Mouse (Mus musculus): Measurements from ENCODE around the gene Ptchd4. TPM values are rescaled to one million over a fixed set of nuclear protein-coding genes. Genes with fewer than 3 reads are reported as not detected.

Ptchd4 gene
- total RNA-seq (2021) = 10 to 100 TPM in 1 of 2 experiments, 1 to 10 TPM in 1; 9.6 to 10.1 TPM
- long read RNA-seq, partial matches to known transcripts = 0 of 2 reads
- long read RNA-seq, other reads (novel, unspliced or antisense) = 1 of 2 reads

DNA sequence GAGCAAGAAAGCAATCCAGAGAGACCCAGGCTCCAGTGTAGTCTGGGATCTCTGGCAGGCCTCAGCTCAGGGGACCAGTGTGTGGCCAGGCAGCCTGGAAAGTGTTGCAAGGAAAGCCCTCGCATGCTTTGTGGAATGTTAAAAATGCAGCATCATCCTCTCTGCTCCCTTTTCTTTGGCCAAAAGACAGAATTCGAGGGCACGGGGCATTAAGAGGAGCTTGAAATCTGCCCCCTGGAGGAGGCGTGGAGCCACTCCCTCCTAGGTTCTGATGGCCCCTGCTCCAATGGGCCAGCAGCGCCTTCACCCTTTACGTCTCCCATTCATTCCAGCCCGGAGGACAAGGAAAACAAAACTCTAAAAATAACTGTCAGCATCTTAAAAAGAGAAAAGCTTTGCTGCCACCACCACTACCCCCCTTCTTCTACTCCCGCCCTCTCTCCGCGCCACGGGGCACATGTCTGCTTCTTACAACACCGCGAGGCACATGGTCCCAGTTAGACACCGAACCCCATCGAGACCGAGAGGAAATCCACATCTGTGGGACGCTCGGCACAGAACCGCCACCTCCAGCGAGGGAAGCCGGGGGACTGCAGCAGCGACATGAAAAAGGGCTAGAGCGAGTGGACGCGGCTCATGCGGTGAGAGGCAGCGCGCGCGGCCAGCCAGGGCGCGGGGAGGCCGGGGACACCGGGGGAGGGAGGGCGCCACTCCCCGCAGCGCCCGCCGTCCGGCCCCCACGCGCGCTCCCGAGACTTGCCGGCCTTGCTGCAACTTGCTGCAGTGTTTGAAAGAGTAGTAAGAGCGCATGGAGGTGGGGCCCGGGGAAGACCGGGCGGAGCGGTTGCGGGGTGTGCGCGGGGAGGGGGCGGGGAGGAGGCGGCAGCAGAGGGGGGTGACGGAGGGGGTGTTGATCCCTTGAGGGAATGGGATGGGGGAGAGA lies at the start of gene Ptchd4:
TSS of gene Ptchd4 (plus strand) at position 279 of the 943 bp plus-strand sequence.
- peak; percentile 49 to 64 for DNase-seq (ENCODE audit: low spot score in 2 of 2)

- DNase-seq (ENCODE audit: low spot score in 2 of 2) = no peak
Measured at GRCm38 (mm10) chr17:42276861-42277260, 38.9 kb upstream of the Ptchd4 start.

DNA sequence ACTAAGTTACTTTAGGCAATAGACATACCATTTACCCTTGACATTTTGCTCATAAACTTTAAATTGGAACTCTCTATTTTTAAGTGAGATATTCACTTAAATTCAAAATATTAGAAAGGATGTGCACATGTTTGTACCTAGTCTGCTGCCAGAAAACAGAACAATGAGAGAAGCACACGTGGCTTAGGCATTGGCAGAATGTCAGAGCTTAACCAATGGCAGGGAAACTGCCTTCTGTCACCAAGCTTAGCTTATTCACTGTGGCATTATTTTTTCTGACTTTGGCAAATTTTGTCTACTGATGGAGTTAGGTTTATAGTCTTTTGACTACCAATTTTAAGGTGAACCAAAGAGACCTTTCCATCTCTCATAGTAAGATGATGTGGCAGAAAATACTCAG lies 31.4 kb upstream of the Ptchd4 start:
- peak in 1 of 2 experiments; percentile 12 for DNase-seq (ENCODE audit: low spot score in 2 of 2)

DNA sequence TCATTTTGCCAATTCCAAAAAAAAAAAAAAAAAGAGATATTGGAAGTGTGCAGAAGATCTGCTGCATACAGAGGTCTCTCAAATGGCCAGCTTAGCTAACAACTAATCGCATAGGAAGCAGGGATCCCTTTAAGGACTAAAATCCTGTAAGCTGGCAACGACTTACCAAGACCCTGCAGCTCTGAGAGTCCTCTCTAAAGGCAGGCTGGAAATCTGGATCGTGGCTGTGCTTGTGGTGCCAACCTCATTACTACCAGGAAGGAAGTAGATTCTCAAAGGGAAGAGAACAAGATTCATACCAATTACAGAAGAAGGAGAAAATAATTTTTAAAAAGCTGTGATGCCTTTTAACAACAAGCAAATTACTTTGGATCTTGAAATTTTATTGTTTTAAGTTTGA lies 29.5 kb upstream of the Ptchd4 start:
- no peak for DNase-seq (ENCODE audit: low spot score in 2 of 2)

- DNase-seq (ENCODE audit: low spot score in 2 of 2) = no peak
Measured at GRCm38 (mm10) chr17:42290341-42290740, 25.4 kb upstream of the Ptchd4 start.

DNA sequence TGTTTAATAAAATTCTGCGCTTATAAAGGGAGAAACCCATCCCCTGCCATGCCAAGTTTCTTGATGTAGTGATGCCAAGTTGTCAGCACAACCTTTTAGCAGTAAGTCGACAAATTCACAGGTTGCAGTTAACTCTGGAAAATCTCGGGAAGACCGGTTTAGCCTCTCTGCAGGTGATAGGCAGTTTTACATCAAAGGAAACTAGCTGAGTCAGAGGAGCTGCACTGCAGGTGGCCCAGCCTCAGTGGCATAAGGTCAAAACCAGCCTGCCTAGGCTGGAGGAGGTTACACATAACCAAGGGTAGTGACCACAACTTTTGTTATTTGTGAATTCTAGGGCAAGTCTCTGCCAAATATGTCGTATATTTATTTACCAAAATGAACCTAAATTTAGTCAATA lies 24.0 kb upstream of the Ptchd4 start:
- no peak for DNase-seq (ENCODE audit: low spot score in 2 of 2)

DNA sequence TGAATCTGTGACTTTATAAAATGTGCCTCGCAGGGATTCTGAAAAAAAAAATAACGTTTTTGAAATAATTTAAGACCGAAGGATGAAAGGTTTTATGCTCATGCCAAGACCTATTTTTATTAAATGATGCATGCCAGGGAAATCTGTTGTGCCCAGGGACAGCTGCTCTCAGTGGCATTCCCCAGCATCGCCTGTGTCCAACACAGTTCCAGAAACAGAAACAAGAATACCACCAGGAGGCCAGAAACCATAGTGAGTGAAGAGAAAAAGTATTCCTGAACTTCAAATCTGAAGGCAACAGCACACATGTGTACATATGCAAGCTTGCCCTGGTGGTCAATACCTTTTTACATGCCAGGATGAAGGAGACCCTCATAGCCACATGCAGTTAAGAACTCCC lies 17.8 kb upstream of the Ptchd4 start:
- DNase-seq (ENCODE audit: low spot score in 2 of 2) = no peak

DNA sequence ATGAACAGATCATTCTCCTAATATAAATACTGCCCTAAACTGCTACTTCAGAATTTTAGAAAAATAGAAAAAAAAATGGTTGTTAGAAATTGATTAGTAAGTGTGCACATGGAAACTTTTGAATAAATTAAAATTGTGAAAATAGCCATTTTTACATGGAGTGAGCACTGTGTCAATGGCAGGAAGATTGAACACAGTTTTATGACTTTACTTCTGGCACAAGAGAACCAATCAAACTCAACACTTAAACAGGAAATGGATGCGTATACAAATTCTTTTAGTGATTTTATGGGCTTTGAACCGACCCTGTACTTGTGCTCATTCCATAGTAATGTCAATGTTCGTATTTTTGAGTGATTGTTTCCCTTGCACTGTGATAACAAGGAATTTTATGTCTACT lies 16.1 kb upstream of the Ptchd4 start:
- DNase-seq (ENCODE audit: low spot score in 2 of 2) = no peak

DNA sequence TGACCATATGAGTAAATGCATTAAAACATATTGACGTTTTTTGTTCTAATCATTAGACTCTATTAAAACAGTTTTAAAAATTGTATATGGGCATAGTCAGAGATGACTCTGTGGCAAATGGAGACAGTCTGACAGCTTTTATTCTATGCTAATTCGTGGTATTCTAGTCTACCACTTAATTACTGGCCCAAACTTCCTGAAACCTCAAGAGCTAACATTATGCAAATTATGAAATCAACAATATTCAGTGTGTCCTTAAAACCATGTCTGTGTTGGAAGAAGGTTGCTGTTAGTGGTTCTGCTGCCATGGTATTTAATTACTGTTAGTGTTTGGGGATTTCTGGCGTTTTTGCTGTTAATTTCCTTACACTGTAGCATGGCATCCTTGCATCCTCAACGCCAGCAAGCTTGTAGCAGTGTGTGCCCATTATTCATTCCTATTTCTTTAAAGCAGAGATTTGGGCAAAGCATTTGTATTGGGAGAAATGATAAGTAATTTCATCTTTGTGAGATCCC lies 12.6 kb upstream of the Ptchd4 start:
- no peak for DNase-seq (ENCODE audit: low spot score in 2 of 2)

GRCm38 (mm10) chr17:42304262-42304661 lies 11.5 kb upstream of the Ptchd4 start:
- DNase-seq (ENCODE audit: low spot score in 2 of 2) = no peak

- DNase-seq (ENCODE audit: low spot score in 2 of 2) = no peak
Measured at GRCm38 (mm10) chr17:42307001-42307400, 8.7 kb upstream of the Ptchd4 start.

DNA sequence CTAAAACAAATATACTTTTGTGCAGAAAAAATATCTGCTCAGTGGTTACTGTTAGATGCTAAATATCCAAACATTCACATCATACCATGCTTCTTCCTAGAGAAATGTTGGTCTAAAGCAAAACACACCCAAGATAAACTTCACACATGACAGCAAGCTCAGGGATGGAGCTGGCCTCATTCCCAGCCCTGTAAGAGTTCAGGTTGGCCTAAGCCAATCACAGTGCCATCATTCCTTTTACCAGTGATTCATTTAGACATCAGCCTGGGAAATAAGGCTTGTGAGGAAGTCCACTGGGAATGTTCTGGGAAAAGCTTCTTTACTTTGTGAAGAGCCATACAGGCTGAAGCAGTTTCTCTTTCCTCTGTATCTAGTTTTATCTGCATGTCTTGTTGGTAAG lies 5.6 kb upstream of the Ptchd4 start:
- DNase-seq (ENCODE audit: low spot score in 2 of 2) = no peak

DNA sequence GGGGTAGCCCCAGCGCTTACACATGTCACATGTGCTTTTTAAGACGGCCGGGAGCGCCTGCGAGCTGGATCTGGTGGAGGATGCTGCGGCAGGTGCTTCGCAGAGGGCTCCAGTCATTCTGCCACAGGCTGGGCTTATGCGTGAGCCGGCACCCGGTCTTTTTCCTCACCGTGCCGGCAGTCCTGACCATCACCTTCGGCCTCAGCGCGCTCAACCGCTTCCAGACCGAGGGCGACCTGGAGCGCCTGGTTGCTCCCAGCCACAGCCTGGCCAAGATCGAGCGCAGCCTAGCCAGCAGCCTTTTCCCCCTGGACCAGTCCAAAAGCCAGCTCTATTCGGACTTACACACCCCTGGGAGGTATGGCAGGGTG lies 850 bp downstream of the Ptchd4 start:
- peak; percentile 29 to 51 for DNase-seq (ENCODE audit: low spot score in 2 of 2)

DNA sequence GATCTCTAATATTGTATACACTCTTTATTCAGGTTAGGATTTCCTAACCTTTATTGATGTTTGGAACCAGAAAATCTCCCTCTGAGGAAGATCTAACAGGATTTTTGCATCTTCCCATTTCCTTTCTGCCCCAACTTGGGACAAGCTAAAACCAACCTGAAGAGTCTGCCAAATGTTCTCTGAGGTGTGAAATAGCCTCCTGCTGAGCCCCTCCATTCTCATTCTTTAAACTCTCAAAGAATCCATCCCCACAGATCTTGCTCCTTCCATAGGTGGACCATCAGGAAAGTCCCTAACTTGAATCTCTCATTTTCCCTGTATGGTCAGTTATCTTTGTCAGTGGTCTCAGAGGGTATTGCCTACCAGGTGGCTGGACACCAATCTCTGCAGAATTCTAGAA lies 20.0 kb downstream of the Ptchd4 start:
- no peak for DNase-seq (ENCODE audit: low spot score in 2 of 2)

DNA sequence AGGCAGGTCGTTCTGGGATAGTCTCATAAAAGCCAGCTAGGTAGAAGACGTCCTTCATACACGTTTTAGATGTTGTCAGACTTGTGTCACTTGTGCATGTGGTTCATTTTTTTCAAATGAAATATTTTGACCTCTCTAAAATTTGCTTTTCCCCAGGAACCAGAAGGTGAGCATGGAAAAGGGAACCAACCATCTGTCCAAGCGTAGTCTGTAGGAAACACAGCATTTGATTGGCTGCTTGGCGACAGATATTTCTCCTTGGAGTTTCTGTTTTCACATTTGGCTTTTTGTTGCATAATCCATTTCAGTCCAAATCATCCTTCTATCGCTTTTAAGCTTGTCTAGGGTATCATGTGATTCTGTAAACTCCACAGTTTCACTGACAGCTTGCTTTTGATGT lies 20.8 kb downstream of the Ptchd4 start:
- DNase-seq (ENCODE audit: low spot score in 2 of 2) = no peak

- DNase-seq (ENCODE audit: low spot score in 2 of 2) = no peak
Measured at GRCm38 (mm10) chr17:42346027-42346426, 30.3 kb downstream of the Ptchd4 start.

GRCm38 (mm10) chr17:42358481-42358880 lies 42.7 kb downstream of the Ptchd4 start:
- no peak for DNase-seq (ENCODE audit: low spot score in 2 of 2)

DNA sequence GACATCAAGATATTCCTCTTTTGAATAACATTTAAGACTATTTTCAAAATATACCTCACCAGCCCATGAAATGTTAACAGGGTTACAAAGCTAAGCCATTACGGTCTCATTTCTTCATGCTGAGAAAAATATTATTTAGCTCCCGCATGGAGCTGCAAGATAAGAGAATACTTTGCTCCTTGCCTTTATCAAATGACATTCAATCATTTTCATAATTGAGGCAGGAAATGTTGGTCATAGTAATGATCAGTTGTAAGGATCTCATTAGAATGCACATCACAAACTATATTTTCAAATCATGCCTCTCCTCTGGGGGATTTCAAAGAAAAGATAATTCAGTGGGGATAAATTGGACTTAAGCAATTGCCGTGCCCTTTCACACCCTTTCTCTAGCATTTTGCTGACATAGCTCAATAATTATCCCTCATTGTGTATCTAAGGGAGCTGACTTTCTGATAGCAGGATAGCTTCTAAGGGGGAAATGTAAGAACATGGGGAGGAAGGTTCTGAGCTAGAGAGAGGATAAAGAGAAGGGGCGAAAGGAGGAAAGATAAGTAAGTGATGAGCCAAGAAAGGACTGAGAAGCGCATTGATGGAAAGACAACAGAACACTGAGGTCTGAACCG lies 47.5 kb downstream of the Ptchd4 start:
- DNase-seq (ENCODE audit: low spot score in 2 of 2) = no peak

GRCm38 (mm10) chr17:42364716-42365115 lies 49.0 kb downstream of the Ptchd4 start:
- no peak for DNase-seq (ENCODE audit: low spot score in 2 of 2)

DNA sequence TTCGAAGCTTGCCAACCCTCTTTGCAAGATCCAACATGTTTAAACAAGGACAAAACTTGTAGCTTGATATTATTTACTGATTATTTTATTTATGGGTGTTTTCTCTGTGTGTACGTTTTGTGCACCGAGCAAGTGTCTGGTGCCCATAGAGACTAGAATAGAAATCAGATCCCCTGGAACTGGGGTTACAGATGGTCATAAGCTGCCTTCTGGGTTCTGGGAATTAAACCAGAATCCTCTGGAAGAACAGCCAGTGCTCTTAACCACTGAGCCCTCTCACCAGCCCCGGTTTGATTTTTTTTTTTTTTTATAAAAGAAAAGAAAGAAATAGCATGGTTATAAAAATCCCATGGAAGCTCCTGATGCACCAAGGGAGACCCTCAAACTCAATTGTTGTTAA lies 59.1 kb downstream of the Ptchd4 start:
- no peak for DNase-seq (ENCODE audit: low spot score in 2 of 2)

- no peak for DNase-seq (ENCODE audit: low spot score in 2 of 2)
Measured at GRCm38 (mm10) chr17:42393086-42393485, 77.3 kb downstream of the Ptchd4 start.

GRCm38 (mm10) chr17:42395299-42395698 lies 79.6 kb downstream of the Ptchd4 start:
- no peak for DNase-seq (ENCODE audit: low spot score in 2 of 2)

All from layer of hippocampus, postnatal 10 days (tissue).